Mouse (Mus musculus) limb, embryonic 14.5 days (tissue): ENCODE measurements around the gene Atp6v0d1. TPM values are rescaled to one million over a fixed set of nuclear protein-coding genes. Genes with fewer than 3 reads are reported as not detected.

Source experiments
- ATAC-seq: fragments of 200-750 bp; cut with Nextera tagmentation; 2 replicates; pipeline ENCODE4 v1.8.0; 2017; ENCODE audit warnings: low read depth, moderate number of reproducible peaks, moderate TSS enrichment; ENCODE audit not compliant: low FRiP score
- DNase-seq: peaks from one replicate; pipeline ENCODE4 v3.0.0-alpha.2; 2015; ENCODE audit warnings: low spot score
- H3K27ac ChIP-seq: fragments of 300-500 bp; sonication (generic); replicated peaks from 2 replicates; pipeline ENCODE4 v1.5.1; 2014; ENCODE audit warnings: low read depth, mild to moderate bottlenecking, low read length, moderate library complexity, mixed read lengths
- H3K27me3 ChIP-seq: fragments of 300-500 bp; sonication (generic); 2 replicates; pipeline ENCODE4 v1.6.1; 2014; ENCODE audit warnings: low read length, mixed read lengths; ENCODE audit not compliant: control insufficient read depth, insufficient read depth
- H3K36me3 ChIP-seq: fragments of 300-500 bp; sonication (generic); 2 replicates; pipeline ENCODE4 v1.6.1; 2014; ENCODE audit warnings: mild to moderate bottlenecking, low read length, moderate library complexity, mixed read lengths; ENCODE audit not compliant: control insufficient read depth, insufficient read depth
- H3K4me1 ChIP-seq: fragments of 300-500 bp; sonication (generic); 2 replicates; pipeline ENCODE4 v1.6.1; 2014; ENCODE audit warnings: antibody characterized with exemption, low read length, mixed read lengths; ENCODE audit not compliant: control insufficient read depth, insufficient read depth
- H3K4me2 ChIP-seq: fragments of 300-500 bp; sonication (generic); replicated peaks from 2 replicates; pipeline ENCODE4 v1.6.1; 2014; ENCODE audit warnings: low read depth, mild to moderate bottlenecking, low read length, moderate library complexity; ENCODE audit not compliant: severe bottlenecking
- H3K4me3 ChIP-seq: fragments of 300-500 bp; sonication (generic); replicated peaks from 2 replicates; pipeline ENCODE4 v1.5.1; 2014; ENCODE audit warnings: low read length
- H3K9ac ChIP-seq: fragments of 300-500 bp; sonication (generic); 2 replicates; pipeline ENCODE4 v1.6.1; 2014; ENCODE audit warnings: mild to moderate bottlenecking, low read depth, low read length, moderate library complexity; ENCODE audit not compliant: severe bottlenecking
- H3K9me3 ChIP-seq: fragments of 300-500 bp; sonication (generic); 2 replicates; pipeline ENCODE4 v1.6.1; 2016; ENCODE audit warnings: low read length; ENCODE audit not compliant: control insufficient read depth
- POLR2A ChIP-seq: fragments of 200-500 bp; IDR thresholded peaks from 2 replicates; pipeline ENCODE4 v1.8.0; 2012; ENCODE audit warnings: inconsistent platforms, mild to moderate bottlenecking, moderate library complexity, borderline replicate concordance; ENCODE audit not compliant: insufficient read depth, insufficient read length; ENCODE audit errors: extremely low read depth
- WGBS: fragments of 180-500 bp; shearing (Covaris S2); extraction: QIAGEN DNeasy Blood & Tissue Kit; methylation state at CpG from one replicate; pipeline ENCODE4 v1.1.7; 2014; 5-methylcytosine and 5-hydroxymethylcytosine counted together
- polyA plus RNA-seq, 2 experiments: library from polyadenylated mRNA; depleted of rRNA in 1 of 2; stranded (reverse) in 1 of 2; unstranded in 1 of 2; fragments of >200 nt; fragmentation: Nextera tagmentation in 1 of 2; extraction: Ambion mirVana in 1 of 2; gene quantifications; 2 replicates each; pipeline versions ENCODE4 v1.2.1 to v1.2.3; 2012 to 2014

Gene Atp6v0d1
- polyA plus RNA-seq, 2 experiments, result 93.2 to 98.9 TPM

DNA sequence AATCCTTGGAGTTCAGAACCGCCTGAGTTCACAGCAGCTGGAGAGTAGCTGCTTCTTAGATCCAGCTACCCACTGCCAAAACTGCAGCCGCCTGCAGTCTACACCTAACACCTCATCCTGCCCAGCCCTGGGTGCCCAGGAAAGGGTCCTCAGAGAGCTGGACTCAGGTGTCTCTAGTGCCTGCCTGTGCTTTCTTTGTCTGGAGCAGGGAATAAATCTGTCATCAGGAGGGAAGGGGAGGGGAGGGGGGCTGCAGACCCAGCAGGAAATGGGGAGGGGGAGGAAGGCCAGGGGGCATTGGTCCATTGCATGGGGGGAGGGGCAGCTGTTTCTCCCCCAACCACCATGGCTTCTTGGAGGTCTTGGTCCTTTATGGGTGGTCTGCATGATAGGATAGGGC, 46.3 kb downstream of the Atp6v0d1 start:
- peaks cover 34% of the 10 kb centered on the region for H3K4me1 ChIP-seq
- H3K27ac ChIP-seq, result no peak overlapping the region
- H3K9ac ChIP-seq, result no peak overlapping the region
- no peak for ATAC-seq
- no peak for TF ChIP-seq POLR2A
- H3K36me3 ChIP-seq, result peaks cover 21% of the 10 kb centered on the region
- no peak for DNase-seq
- 5% methylated on average over 2 of the region's 2 CpGs for WGBS
- H3K27me3 ChIP-seq, result no peaks in the 10 kb centered on the region
- H3K4me2 ChIP-seq, result peak overlapping the region; percentile 97
- H3K4me3 ChIP-seq, result peak overlapping the region; percentile 56
- H3K9me3 ChIP-seq, result no peaks in the 10 kb centered on the region

DNA sequence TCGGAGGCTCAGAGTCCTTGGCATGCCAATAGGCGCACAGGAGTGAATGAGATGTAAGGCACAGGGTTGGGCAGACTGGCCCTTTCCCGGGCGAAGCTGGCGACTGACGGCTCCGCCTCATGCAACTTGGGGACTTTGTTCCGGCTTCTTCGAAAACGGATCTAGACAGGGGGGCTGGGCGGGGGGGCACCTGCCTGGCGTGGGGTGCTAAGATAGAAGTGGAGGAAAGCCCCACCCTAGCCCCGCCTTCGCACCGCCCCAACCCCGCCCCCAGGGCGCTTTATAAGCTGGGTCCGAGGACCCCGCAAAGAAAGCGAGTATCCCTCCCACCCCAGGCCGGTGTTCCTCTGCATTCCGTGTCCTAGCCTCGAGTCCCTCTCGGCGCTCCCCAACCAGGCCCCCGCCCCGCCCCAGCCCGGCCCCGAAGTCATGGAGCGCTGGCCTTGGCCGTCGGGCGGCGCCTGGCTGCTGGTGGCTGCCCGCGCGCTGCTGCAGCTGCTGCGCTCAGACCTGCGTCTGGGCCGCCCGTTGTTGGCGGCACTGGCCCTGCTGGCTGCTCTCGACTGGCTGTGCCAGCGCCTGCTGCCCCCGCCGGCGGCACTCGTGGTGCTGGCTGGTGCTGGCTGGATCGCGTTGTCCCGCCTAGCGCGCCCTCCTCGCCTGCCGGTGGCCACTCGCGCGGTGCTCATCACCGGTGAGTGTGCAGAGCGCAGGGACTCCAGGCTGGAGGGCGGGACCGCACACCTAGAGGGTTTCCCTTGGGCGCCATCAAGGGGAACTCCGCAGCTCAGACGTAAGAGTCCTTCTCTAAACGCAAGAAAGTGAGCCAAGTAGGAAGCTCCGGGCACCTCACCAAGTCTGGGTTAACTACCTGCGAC, 47.2 kb downstream of the Atp6v0d1 start, which contains the start of gene Hsd11b2:
TSS of gene Hsd11b2 (plus strand) at position 320 of the 878 bp plus-strand sequence.
- H3K4me1 ChIP-seq, result peaks cover 34% of the 10 kb centered on the region

DNA sequence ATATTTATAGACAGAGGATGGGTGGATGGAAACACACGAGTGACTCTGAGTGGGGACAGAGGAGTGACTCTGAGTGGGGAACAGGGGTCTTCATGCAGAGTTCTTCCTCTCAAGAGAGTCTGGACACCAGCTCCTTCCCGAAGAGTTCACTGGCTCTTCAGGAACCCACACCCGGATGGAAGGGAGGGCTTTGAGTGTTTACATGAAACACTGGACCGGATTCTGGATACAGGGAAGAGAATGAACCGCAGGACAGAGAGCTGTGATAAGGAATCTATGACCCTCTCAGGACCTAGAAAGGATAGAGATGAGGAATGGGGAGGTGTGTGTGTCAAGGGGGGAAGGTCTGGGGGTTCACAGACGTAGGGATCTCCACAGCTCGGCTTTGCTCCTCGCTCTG, 48.5 kb downstream of the Atp6v0d1 start:
- DNase-seq (no peak), ATAC-seq (no peak)
- Histone ChIP-seq H3K27me3 (no peaks in the 10 kb centered on the region), H3K4me1 (peaks cover 34% of the 10 kb centered on the region), H3K27ac (no peak overlapping the region), H3K4me3 (no peak overlapping the region), H3K9me3 (no peaks in the 10 kb centered on the region), H3K9ac (no peak overlapping the region), H3K4me2 (no peak overlapping the region), H3K36me3 (peaks cover 4% of the 10 kb centered on the region; the same call in 1 of the 2 replicates)
- no peak for TF ChIP-seq POLR2A
- WGBS, result 47% methylated on average over 8 of the region's 8 CpGs

More for the DNA sequence above, 47.2 kb downstream of the Atp6v0d1 start, which contains the start of gene Hsd11b2:
- H3K9me3 ChIP-seq, result no peaks in the 10 kb centered on the region
- ATAC-seq (peak; percentile 51), DNase-seq (peak; percentile 27)
- peak within 1 kb of the TSS; percentile 62 for H3K9ac ChIP-seq
- H3K36me3 ChIP-seq, result peaks cover 15% of the 10 kb centered on the region
- H3K4me2 ChIP-seq, result peak within 1 kb of the TSS; percentile 97
- no peak for TF ChIP-seq POLR2A
- WGBS, result under 1% methylated on average over 54 of the region's 68 CpGs
- H3K27ac ChIP-seq, result peak within 1 kb of the TSS; percentile 61
- H3K4me3 ChIP-seq, result peak within 1 kb of the TSS; percentile 56
- no peaks in the 10 kb centered on the region for H3K27me3 ChIP-seq

DNA sequence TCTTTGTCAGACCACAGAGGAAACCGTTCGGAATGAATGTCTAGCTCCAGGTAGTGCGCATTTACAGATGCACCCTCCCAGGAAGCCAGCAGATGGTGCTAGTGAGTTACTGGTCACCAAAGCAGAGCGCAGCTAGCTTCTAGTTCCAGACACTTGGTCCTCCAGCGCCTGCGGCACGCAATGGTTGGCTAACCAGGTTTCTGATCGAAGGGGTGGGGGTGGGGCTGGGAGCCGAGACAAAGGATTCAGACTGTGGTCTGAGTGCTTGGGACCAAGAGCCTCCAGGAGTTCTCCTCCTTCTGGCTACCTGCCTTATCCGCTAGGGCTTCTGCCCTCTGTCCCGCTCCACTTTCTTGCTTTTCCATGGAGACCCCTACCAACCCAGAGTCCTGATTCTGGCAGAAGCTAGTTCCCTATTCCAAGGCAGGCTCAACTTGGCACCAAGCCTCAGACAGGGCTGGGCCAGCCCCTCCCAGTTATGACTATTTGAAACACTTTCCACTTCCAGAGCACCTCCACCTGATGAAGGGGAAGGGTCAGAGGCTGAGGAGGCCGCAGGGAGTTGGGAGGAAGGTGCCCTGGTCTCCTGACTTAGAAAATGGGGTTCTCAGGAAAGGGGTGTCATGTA, 49.7 kb downstream of the Atp6v0d1 start:
- TF ChIP-seq POLR2A, result no peak
- Histone ChIP-seq H3K4me3 (no peak overlapping the region; the same call in 1 of the 2 replicates), H3K9me3 (no peaks in the 10 kb centered on the region), H3K4me2 (peak overlapping the region; percentile 42), H3K27me3 (no peaks in the 10 kb centered on the region), H3K27ac (no peak overlapping the region), H3K4me1 (peaks cover 31% of the 10 kb centered on the region), H3K36me3 (0 out of 2 replicates have a peak, but pooled peaks cover under 1% of the 10 kb centered on the region), H3K9ac (no peak overlapping the region)
- 14% methylated on average over 12 of the region's 12 CpGs for WGBS
- ATAC-seq (peak; percentile 73; the same call in 1 of the 2 replicates), DNase-seq (peak; percentile 83)

DNA sequence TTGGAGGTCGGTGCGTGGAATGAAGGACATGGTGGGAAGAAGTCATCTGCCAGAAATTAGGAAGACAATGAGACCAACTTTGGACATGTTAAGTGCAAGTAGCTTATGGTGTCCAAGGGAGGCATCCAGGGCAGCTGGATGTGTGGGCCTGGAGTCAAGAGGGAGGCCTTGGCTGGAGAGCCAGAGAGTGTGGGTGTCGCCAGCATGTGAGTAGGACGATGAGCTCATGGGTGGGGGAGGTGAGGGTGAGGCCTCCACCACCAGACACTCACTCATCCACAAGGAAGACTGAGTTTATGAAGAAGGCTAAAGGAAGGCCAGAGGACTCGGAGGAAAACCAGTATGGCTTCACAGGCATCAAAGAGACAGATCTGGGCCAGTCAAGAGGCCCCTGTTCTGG, 51.2 kb downstream of the Atp6v0d1 start:
- no peaks in the 10 kb centered on the region for H3K27me3 ChIP-seq
- H3K36me3 ChIP-seq, result no peaks in the 10 kb centered on the region
- no peak for DNase-seq
- no peak for TF ChIP-seq POLR2A
- no peak overlapping the region for H3K4me3 ChIP-seq
- no peak overlapping the region for H3K9ac ChIP-seq
- 82% methylated on average over 5 of the region's 5 CpGs for WGBS
- ATAC-seq, result no peak
- no peaks in the 10 kb centered on the region for H3K9me3 ChIP-seq
- H3K4me2 ChIP-seq, result no peak overlapping the region
- peaks cover 34% of the 10 kb centered on the region for H3K4me1 ChIP-seq
- H3K27ac ChIP-seq, result no peak overlapping the region
